Mouse (Mus musculus) CH12.LX (cell line): Measurements from ENCODE around the gene Cdh23.

ENCODE experiments used
- CHD1 ChIP-seq: IDR thresholded peaks from 2 replicates; pipeline ENCODE4 v1.6.1; 2012; ENCODE audit warnings: low read depth, low read length, improper control_type of control experiment, inconsistent platforms
- CTCF ChIP-seq, 2 experiments: IDR thresholded peaks in 1 of 2; conservative IDR thresholded peaks in 1 of 2; 2 replicates each; pipeline ENCODE4 v1.5.1; 2011 to 2012; ENCODE audit warnings: low read depth in 2 of 2, low read length in 2 of 2, improper control_type of control experiment in 1 of 2, inconsistent platforms in 1 of 2, mild to moderate bottlenecking in 1 of 2, moderate library complexity in 1 of 2
- EP300 ChIP-seq: IDR thresholded peaks from 2 replicates; pipeline ENCODE4 v1.6.1; 2011; ENCODE audit warnings: low read length, improper control_type of control experiment
- HCFC1 ChIP-seq: IDR thresholded peaks from 2 replicates; pipeline ENCODE4 v1.6.1; 2012; ENCODE audit warnings: low read depth, mild to moderate bottlenecking, inconsistent platforms, low read length, improper control_type of control experiment
- POLR2A ChIP-seq: IDR thresholded peaks from 2 replicates; pipeline ENCODE4 v1.6.1; 2011; ENCODE audit warnings: low read depth, mild to moderate bottlenecking, improper control_type of control experiment, low read length
- SIN3A ChIP-seq: IDR thresholded peaks from 2 replicates; pipeline ENCODE4 v1.6.1; 2012; ENCODE audit warnings: low read length, improper control_type of control experiment, inconsistent platforms
- TBP ChIP-seq: conservative IDR thresholded peaks from 2 replicates; pipeline ENCODE4 v1.6.1; 2011; ENCODE audit warnings: low read depth, low read length, improper control_type of control experiment
- TCF12 ChIP-seq: IDR thresholded peaks from 2 replicates; pipeline ENCODE4 v1.6.1; 2014; ENCODE audit warnings: low read depth, mild to moderate bottlenecking, inconsistent platforms, low read length, improper control_type of control experiment
- ZC3H11A ChIP-seq: IDR thresholded peaks from 2 replicates; pipeline ENCODE4 v1.6.1; 2012; ENCODE audit warnings: low read depth, mild to moderate bottlenecking, inconsistent platforms, low read length, improper control_type of control experiment
- ZKSCAN1 ChIP-seq: IDR thresholded peaks from 2 replicates; pipeline ENCODE4 v1.6.1; 2012; ENCODE audit warnings: low read depth, inconsistent platforms, low read length, improper control_type of control experiment, borderline replicate concordance
- ZNF384 ChIP-seq: IDR thresholded peaks from 2 replicates; pipeline ENCODE4 v1.6.1; 2012; ENCODE audit warnings: low read depth, low read length, improper control_type of control experiment, inconsistent platforms

DNA sequence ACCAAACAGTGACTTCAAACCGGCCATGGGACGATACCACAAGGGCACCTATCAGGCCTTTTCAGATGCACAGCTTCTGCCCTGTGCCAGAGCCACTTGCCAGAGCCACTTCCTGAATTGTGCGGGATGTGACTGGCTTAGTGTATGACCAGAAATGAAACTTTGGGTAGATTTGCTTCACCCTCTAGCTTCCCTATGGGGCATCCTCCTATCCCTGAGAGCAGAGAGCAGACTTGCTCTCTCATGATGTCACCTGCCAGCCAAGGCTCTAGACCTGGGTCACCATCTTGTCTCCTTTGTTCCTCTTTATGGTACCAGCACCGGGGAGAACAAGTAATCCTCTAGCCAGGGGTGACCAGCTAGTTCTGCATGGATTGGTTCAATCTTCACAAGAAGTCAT is 10.0 kb upstream of the Cdh23 start:
- no peak for TF ChIP-seq CTCF (conservative IDR thresholded peaks at IDR 0.05 in 1 of 2, IDR thresholded peaks at IDR 0.05 in 1 of 2; ENCODE audit: low read depth in 2 of 2, low read length in 2 of 2)
- no peak for TF ChIP-seq CHD1
- TF ChIP-seq POLR2A, result no peak
- peak; percentile 42; the same call in 1 of the 2 replicates for TF ChIP-seq EP300
- no peak for TF ChIP-seq ZNF384
- TF ChIP-seq TBP, result no peak
- no peak for TF ChIP-seq HCFC1
- no peak for TF ChIP-seq SIN3A
- TF ChIP-seq ZKSCAN1, result no peak
- no peak for TF ChIP-seq TCF12
- TF ChIP-seq ZC3H11A, result no peak
